Mouse (Mus musculus): ENCODE measurements around the gene Abcc9. TPM values are rescaled to one million over a fixed set of nuclear protein-coding genes. Genes with fewer than 3 reads are reported as not detected.

Gene Abcc9
- polyA plus RNA-seq, 1 experiment, result 2.3 TPM

- Histone ChIP-seq H3K27ac (ENCODE audit: insufficient read depth, low read length) (no peak overlapping the region), H3K4me1 (ENCODE audit: control insufficient read depth, insufficient read depth, low read length) (no peaks in the 10 kb centered on the region), H3K4me3 (ENCODE audit: insufficient read depth, low read length) (no peak overlapping the region)
- TF ChIP-seq POLR2A (IDR thresholded peaks at IDR 0.05; ENCODE audit: low read depth, low read length) (no peak), CTCF (IDR thresholded peaks at IDR 0.05; ENCODE audit: borderline replicate concordance, insufficient read depth, low read length) (no peak)
These were observed 66.5 kb downstream of the Abcc9 start for GRCm38 (mm10) chr6:142635654-142636053.

- no peak for TF ChIP-seq POLR2A (IDR thresholded peaks at IDR 0.05; ENCODE audit: low read depth, low read length)
- no peak for TF ChIP-seq CTCF (IDR thresholded peaks at IDR 0.05; ENCODE audit: borderline replicate concordance, insufficient read depth, low read length)
- no peak overlapping the region for H3K27ac ChIP-seq (ENCODE audit: insufficient read depth, low read length)
- H3K4me1 ChIP-seq (ENCODE audit: control insufficient read depth, insufficient read depth, low read length), result no peaks in the 10 kb centered on the region
- no peak overlapping the region for H3K4me3 ChIP-seq (ENCODE audit: insufficient read depth, low read length)
These were observed 66.9 kb downstream of the Abcc9 start for GRCm38 (mm10) chr6:142635185-142635583.

- no peak overlapping the region for H3K27ac ChIP-seq (ENCODE audit: insufficient read depth, low read length)
- H3K4me1 ChIP-seq (ENCODE audit: control insufficient read depth, insufficient read depth, low read length), result no peaks in the 10 kb centered on the region
- TF ChIP-seq CTCF (IDR thresholded peaks at IDR 0.05; ENCODE audit: borderline replicate concordance, insufficient read depth, low read length) (no peak), POLR2A (IDR thresholded peaks at IDR 0.05; ENCODE audit: low read depth, low read length) (no peak)
- no peak overlapping the region for H3K4me3 ChIP-seq (ENCODE audit: insufficient read depth, low read length)
These were observed 67.5 kb downstream of the Abcc9 start for GRCm38 (mm10) chr6:142634530-142635184.

- Histone ChIP-seq H3K27ac (ENCODE audit: insufficient read depth, low read length) (no peak overlapping the region), H3K4me1 (ENCODE audit: control insufficient read depth, insufficient read depth, low read length) (no peaks in the 10 kb centered on the region), H3K4me3 (ENCODE audit: insufficient read depth, low read length) (no peak overlapping the region)
- TF ChIP-seq POLR2A (IDR thresholded peaks at IDR 0.05; ENCODE audit: low read depth, low read length), result no peak
- no peak for TF ChIP-seq CTCF (IDR thresholded peaks at IDR 0.05; ENCODE audit: borderline replicate concordance, insufficient read depth, low read length)
These were observed 78.8 kb downstream of the Abcc9 start for GRCm38 (mm10) chr6:142623351-142623750.

GRCm38 (mm10) chr6:142616659-142617058 lies 85.5 kb downstream of the Abcc9 start:
- Histone ChIP-seq H3K4me1 (ENCODE audit: control insufficient read depth, insufficient read depth, low read length) (no peaks in the 10 kb centered on the region), H3K4me3 (ENCODE audit: insufficient read depth, low read length) (no peak overlapping the region), H3K27ac (ENCODE audit: insufficient read depth, low read length) (no peak overlapping the region)
- TF ChIP-seq POLR2A (IDR thresholded peaks at IDR 0.05; ENCODE audit: low read depth, low read length), result no peak
- TF ChIP-seq CTCF (IDR thresholded peaks at IDR 0.05; ENCODE audit: borderline replicate concordance, insufficient read depth, low read length), result no peak

GRCm38 (mm10) chr6:142614324-142614723 lies 87.8 kb downstream of the Abcc9 start:
- TF ChIP-seq POLR2A (IDR thresholded peaks at IDR 0.05; ENCODE audit: low read depth, low read length) (no peak), CTCF (IDR thresholded peaks at IDR 0.05; ENCODE audit: borderline replicate concordance, insufficient read depth, low read length) (no peak)
- Histone ChIP-seq H3K4me1 (ENCODE audit: control insufficient read depth, insufficient read depth, low read length) (no peaks in the 10 kb centered on the region), H3K27ac (ENCODE audit: insufficient read depth, low read length) (no peak overlapping the region), H3K4me3 (ENCODE audit: insufficient read depth, low read length) (no peak overlapping the region)

GRCm38 (mm10) chr6:142612366-142612765 lies 89.7 kb downstream of the Abcc9 start:
- no peak overlapping the region for H3K27ac ChIP-seq (ENCODE audit: insufficient read depth, low read length)
- H3K4me1 ChIP-seq (ENCODE audit: control insufficient read depth, insufficient read depth, low read length), result no peaks in the 10 kb centered on the region
- TF ChIP-seq CTCF (IDR thresholded peaks at IDR 0.05; ENCODE audit: borderline replicate concordance, insufficient read depth, low read length) (no peak), POLR2A (IDR thresholded peaks at IDR 0.05; ENCODE audit: low read depth, low read length) (no peak)
- no peak overlapping the region for H3K4me3 ChIP-seq (ENCODE audit: insufficient read depth, low read length)

- no peak for TF ChIP-seq CTCF (IDR thresholded peaks at IDR 0.05; ENCODE audit: borderline replicate concordance, insufficient read depth, low read length)
- no peak for TF ChIP-seq POLR2A (IDR thresholded peaks at IDR 0.05; ENCODE audit: low read depth, low read length)
- H3K4me1 ChIP-seq (ENCODE audit: control insufficient read depth, insufficient read depth, low read length), result no peaks in the 10 kb centered on the region
- no peak overlapping the region for H3K4me3 ChIP-seq (ENCODE audit: insufficient read depth, low read length)
- no peak overlapping the region for H3K27ac ChIP-seq (ENCODE audit: insufficient read depth, low read length)
These were observed 92.4 kb downstream of the Abcc9 start for GRCm38 (mm10) chr6:142609401-142610373.

GRCm38 (mm10) chr6:142607080-142607479 lies 95.0 kb downstream of the Abcc9 start:
- no peak overlapping the region for H3K4me3 ChIP-seq (ENCODE audit: insufficient read depth, low read length)
- H3K27ac ChIP-seq (ENCODE audit: insufficient read depth, low read length), result no peak overlapping the region
- H3K4me1 ChIP-seq (ENCODE audit: control insufficient read depth, insufficient read depth, low read length), result no peaks in the 10 kb centered on the region
- no peak for TF ChIP-seq POLR2A (IDR thresholded peaks at IDR 0.05; ENCODE audit: low read depth, low read length)
- no peak for TF ChIP-seq CTCF (IDR thresholded peaks at IDR 0.05; ENCODE audit: borderline replicate concordance, insufficient read depth, low read length)

GRCm38 (mm10) chr6:142602772-142603171 lies 99.3 kb downstream of the Abcc9 start:
- no peak for TF ChIP-seq POLR2A (IDR thresholded peaks at IDR 0.05; ENCODE audit: low read depth, low read length)
- Histone ChIP-seq H3K4me3 (ENCODE audit: insufficient read depth, low read length) (no peak overlapping the region), H3K27ac (ENCODE audit: insufficient read depth, low read length) (no peak overlapping the region), H3K4me1 (ENCODE audit: control insufficient read depth, insufficient read depth, low read length) (no peaks in the 10 kb centered on the region)

Data from embryonic fibroblast, embryonic 13.5 days (primary cell).